Mouse (Mus musculus): ENCODE measurements around the gene Kdelr2. TPM values are rescaled to one million over a fixed set of nuclear protein-coding genes. Genes with fewer than 3 reads are reported as not detected.

The Kdelr2 gene
- polyA plus RNA-seq, 1 experiment = not detected

GRCm38 (mm10) chr5:143395649-143396048 is 8.0 kb upstream of the Kdelr2 start:
- Histone ChIP-seq H3K4me1 (ENCODE audit: control insufficient read depth, insufficient read depth, low read length) (no peaks in the 10 kb centered on the region), H3K4me3 (ENCODE audit: insufficient read depth, low read depth, low read length) (no peak overlapping the region), H3K27ac (ENCODE audit: insufficient read depth, low read depth, low read length) (no peak overlapping the region)
- TF ChIP-seq CTCF (IDR thresholded peaks at IDR 0.05; ENCODE audit: insufficient read depth, low read depth, low read length) (no peak), POLR2A (IDR thresholded peaks at IDR 0.05; ENCODE audit: insufficient read depth, low read depth, low read length) (no peak)
- 60% methylated on average over 2 of the region's 2 CpGs for WGBS

GRCm38 (mm10) chr5:143400501-143400900 is 3.1 kb upstream of the Kdelr2 start:
- Histone ChIP-seq H3K4me1 (ENCODE audit: control insufficient read depth, insufficient read depth, low read length) (peaks cover 4% of the 10 kb centered on the region; the same call in 1 of the 2 replicates), H3K4me3 (ENCODE audit: insufficient read depth, low read depth, low read length) (no peak overlapping the region), H3K27ac (ENCODE audit: insufficient read depth, low read depth, low read length) (no peak overlapping the region)
- WGBS = 93% methylated on average over 12 of the region's 12 CpGs
- TF ChIP-seq POLR2A (IDR thresholded peaks at IDR 0.05; ENCODE audit: insufficient read depth, low read depth, low read length) (no peak), CTCF (IDR thresholded peaks at IDR 0.05; ENCODE audit: insufficient read depth, low read depth, low read length) (no peak)

- WGBS = 75% methylated on average over 2 of the region's 2 CpGs
- TF ChIP-seq POLR2A (IDR thresholded peaks at IDR 0.05; ENCODE audit: insufficient read depth, low read depth, low read length) (no peak), CTCF (IDR thresholded peaks at IDR 0.05; ENCODE audit: insufficient read depth, low read depth, low read length) (no peak)
- H3K4me1 ChIP-seq (ENCODE audit: control insufficient read depth, insufficient read depth, low read length) = peaks cover 4% of the 10 kb centered on the region; the same call in 1 of the 2 replicates
- no peak overlapping the region for H3K27ac ChIP-seq (ENCODE audit: insufficient read depth, low read depth, low read length)
- H3K4me3 ChIP-seq (ENCODE audit: insufficient read depth, low read depth, low read length) = no peak overlapping the region
Observed at GRCm38 (mm10) chr5:143401556-143401955, 2.1 kb upstream of the Kdelr2 start.

- whole genome bisulfite sequencing = 3% methylated on average over 34 of the region's 34 CpGs
- TF ChIP-seq CTCF (IDR thresholded peaks at IDR 0.05; ENCODE audit: insufficient read depth, low read depth, low read length) (no peak), POLR2A (IDR thresholded peaks at IDR 0.05; ENCODE audit: insufficient read depth, low read depth, low read length) (no peak)
- Histone ChIP-seq H3K4me3 (ENCODE audit: insufficient read depth, low read depth, low read length) (peak overlapping the region; percentile 88), H3K4me1 (ENCODE audit: control insufficient read depth, insufficient read depth, low read length) (peaks cover 4% of the 10 kb centered on the region; the same call in 1 of the 2 replicates), H3K27ac (ENCODE audit: insufficient read depth, low read depth, low read length) (no peak overlapping the region)
Observed at GRCm38 (mm10) chr5:143404148-143404930, 701 bp downstream of the Kdelr2 start.

GRCm38 (mm10) chr5:143405200-143405599 is 1.6 kb downstream of the Kdelr2 start:
- no peak overlapping the region for H3K27ac ChIP-seq (ENCODE audit: insufficient read depth, low read depth, low read length)
- WGBS = 77% methylated on average over 9 of the region's 9 CpGs
- H3K4me3 ChIP-seq (ENCODE audit: insufficient read depth, low read depth, low read length) = no peak overlapping the region
- H3K4me1 ChIP-seq (ENCODE audit: control insufficient read depth, insufficient read depth, low read length) = peaks cover 4% of the 10 kb centered on the region; the same call in 1 of the 2 replicates
- TF ChIP-seq CTCF (IDR thresholded peaks at IDR 0.05; ENCODE audit: insufficient read depth, low read depth, low read length) (no peak), POLR2A (IDR thresholded peaks at IDR 0.05; ENCODE audit: insufficient read depth, low read depth, low read length) (no peak)

GRCm38 (mm10) chr5:143406548-143406947 is 2.9 kb downstream of the Kdelr2 start:
- no peak overlapping the region for H3K27ac ChIP-seq (ENCODE audit: insufficient read depth, low read depth, low read length)
- H3K4me1 ChIP-seq (ENCODE audit: control insufficient read depth, insufficient read depth, low read length) = peaks cover 11% of the 10 kb centered on the region
- WGBS = 89% methylated on average over 9 of the region's 9 CpGs
- TF ChIP-seq CTCF (IDR thresholded peaks at IDR 0.05; ENCODE audit: insufficient read depth, low read depth, low read length) (no peak), POLR2A (IDR thresholded peaks at IDR 0.05; ENCODE audit: insufficient read depth, low read depth, low read length) (no peak)
- H3K4me3 ChIP-seq (ENCODE audit: insufficient read depth, low read depth, low read length) = no peak overlapping the region

GRCm38 (mm10) chr5:143409239-143409638 is 5.6 kb downstream of the Kdelr2 start:
- Histone ChIP-seq H3K4me1 (ENCODE audit: control insufficient read depth, insufficient read depth, low read length) (peaks cover 7% of the 10 kb centered on the region), H3K4me3 (ENCODE audit: insufficient read depth, low read depth, low read length) (no peak overlapping the region), H3K27ac (ENCODE audit: insufficient read depth, low read depth, low read length) (no peak overlapping the region)
- 86% methylated on average over 3 of the region's 3 CpGs for WGBS
- TF ChIP-seq CTCF (IDR thresholded peaks at IDR 0.05; ENCODE audit: insufficient read depth, low read depth, low read length) (no peak), POLR2A (IDR thresholded peaks at IDR 0.05; ENCODE audit: insufficient read depth, low read depth, low read length) (no peak)

- no peak for TF ChIP-seq CTCF (IDR thresholded peaks at IDR 0.05; ENCODE audit: insufficient read depth, low read depth, low read length)
- TF ChIP-seq POLR2A (IDR thresholded peaks at IDR 0.05; ENCODE audit: insufficient read depth, low read depth, low read length) = no peak
- H3K4me1 ChIP-seq (ENCODE audit: control insufficient read depth, insufficient read depth, low read length) = peaks cover 7% of the 10 kb centered on the region
- 53% methylated on average over 4 of the region's 4 CpGs for WGBS
- H3K27ac ChIP-seq (ENCODE audit: insufficient read depth, low read depth, low read length) = no peak overlapping the region
- H3K4me3 ChIP-seq (ENCODE audit: insufficient read depth, low read depth, low read length) = no peak overlapping the region
Observed at GRCm38 (mm10) chr5:143410841-143411395, 7.3 kb downstream of the Kdelr2 start.

GRCm38 (mm10) chr5:143421484-143421883 is 17.8 kb downstream of the Kdelr2 start:
- no peak overlapping the region for H3K27ac ChIP-seq (ENCODE audit: insufficient read depth, low read depth, low read length)
- H3K4me3 ChIP-seq (ENCODE audit: insufficient read depth, low read depth, low read length) = no peak overlapping the region
- WGBS = 87% methylated on average over 4 of the region's 4 CpGs
- H3K4me1 ChIP-seq (ENCODE audit: control insufficient read depth, insufficient read depth, low read length) = no peaks in the 10 kb centered on the region
- TF ChIP-seq CTCF (IDR thresholded peaks at IDR 0.05; ENCODE audit: insufficient read depth, low read depth, low read length) (no peak), POLR2A (IDR thresholded peaks at IDR 0.05; ENCODE audit: insufficient read depth, low read depth, low read length) (no peak)

Data from olfactory bulb, adult 2 months (tissue).